Mouse (Mus musculus) hindbrain, embryonic 12.5 days (tissue): ENCODE results near the gene Tfpi. TPM values are rescaled to one million over a fixed set of nuclear protein-coding genes. Genes with fewer than 3 reads are reported as not detected.

Experiments
- ATAC-seq: fragments of 200-750 bp; cut with Nextera tagmentation; 2 replicates; pipeline ENCODE4 v1.8.0; 2017; ENCODE audit warnings: moderate TSS enrichment; ENCODE audit not compliant: low FRiP score
- H3K27ac ChIP-seq: fragments of 300-500 bp; sonication (generic); 2 replicates; pipeline ENCODE4 v1.5.1; 2016; ENCODE audit warnings: mild to moderate bottlenecking
- H3K27me3 ChIP-seq: fragments of 300-500 bp; sonication (generic); 2 replicates; pipeline ENCODE4 v1.6.1; 2016; ENCODE audit warnings: mild to moderate bottlenecking
- H3K36me3 ChIP-seq: fragments of 300-500 bp; sonication (generic); 2 replicates; pipeline ENCODE4 v1.6.1; 2016; ENCODE audit warnings: mild to moderate bottlenecking
- H3K4me1 ChIP-seq: fragments of 300-500 bp; sonication (generic); 2 replicates; pipeline ENCODE4 v1.6.1; 2016
- H3K4me2 ChIP-seq: fragments of 300-500 bp; sonication (generic); replicated peaks from 2 replicates; pipeline ENCODE4 v1.6.1; 2016; ENCODE audit warnings: mild to moderate bottlenecking
- H3K4me3 ChIP-seq: fragments of 300-500 bp; sonication (generic); 2 replicates; pipeline ENCODE4 v1.5.1; 2016; ENCODE audit warnings: mild to moderate bottlenecking
- H3K9ac ChIP-seq: fragments of 300-500 bp; sonication (generic); 2 replicates; pipeline ENCODE4 v1.6.1; 2016; ENCODE audit warnings: mild to moderate bottlenecking, moderate library complexity
- H3K9me3 ChIP-seq: fragments of 300-500 bp; sonication (generic); replicated peaks from 2 replicates; pipeline ENCODE4 v1.6.1; 2016; ENCODE audit warnings: mild to moderate bottlenecking
- WGBS: fragments of 180-500 bp; shearing (Covaris S2); methylation state at CpG from one replicate; pipeline ENCODE4 v1.1.7; 2016; 5-methylcytosine and 5-hydroxymethylcytosine counted together
- polyA plus RNA-seq: library from polyadenylated mRNA; unstranded; fragments of >200 nt; fragmentation: Nextera tagmentation; extraction: Ambion mirVana; gene quantifications from 2 replicates; pipeline ENCODE4 v1.2.1, GENCODE M21; 2016

Gene Tfpi
- polyA plus RNA-seq, 1 experiment from 2014 or later = 18.7 TPM

DNA sequence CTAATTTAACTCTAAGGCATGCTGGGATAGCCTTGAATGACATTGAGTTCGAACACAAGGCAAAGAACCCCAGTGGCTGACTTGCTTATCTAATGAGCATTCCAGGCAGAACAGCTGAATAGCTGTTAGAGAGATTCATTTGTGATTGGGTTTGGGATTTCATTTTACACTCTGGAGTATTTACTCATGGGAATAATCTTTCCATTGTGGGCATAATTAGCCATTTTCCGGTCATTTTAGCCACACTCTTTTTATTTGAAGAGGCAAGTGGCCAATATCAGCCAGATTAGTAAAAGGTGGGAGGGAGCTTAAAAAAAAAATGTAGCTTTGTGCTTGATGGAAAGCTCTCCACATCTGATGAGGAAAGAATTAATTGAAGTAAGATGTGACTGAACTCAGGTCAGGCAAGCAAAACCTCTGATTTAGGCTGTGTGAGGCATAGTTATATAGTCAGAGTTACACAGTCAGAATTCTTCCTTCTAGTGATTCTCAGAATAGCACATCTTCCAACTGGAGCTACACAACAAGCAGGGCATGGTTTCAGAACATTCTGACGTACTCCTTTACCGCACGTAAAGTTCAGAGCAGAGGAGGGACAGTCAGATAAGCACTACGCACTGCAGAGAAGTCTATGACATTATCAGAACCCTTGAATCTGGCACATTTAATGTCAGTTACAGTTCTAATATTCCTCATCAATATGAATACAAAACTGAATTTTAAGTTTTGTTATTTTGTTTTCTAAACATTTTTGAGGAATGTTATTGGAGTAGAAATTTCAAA, 91.5 kb downstream of the Tfpi start:
- H3K27me3 ChIP-seq = no peaks in the 10 kb centered on the region
- H3K9me3 ChIP-seq = no peaks in the 10 kb centered on the region
- H3K9ac ChIP-seq = no peak overlapping the region
- WGBS = 76% methylated on average over 6 of the region's 6 CpGs
- H3K4me2 ChIP-seq = no peak overlapping the region
- no peaks in the 10 kb centered on the region for H3K36me3 ChIP-seq
- no peak overlapping the region for H3K27ac ChIP-seq
- no peak overlapping the region for H3K4me3 ChIP-seq
- no peak for ATAC-seq
- H3K4me1 ChIP-seq = no peaks in the 10 kb centered on the region

DNA sequence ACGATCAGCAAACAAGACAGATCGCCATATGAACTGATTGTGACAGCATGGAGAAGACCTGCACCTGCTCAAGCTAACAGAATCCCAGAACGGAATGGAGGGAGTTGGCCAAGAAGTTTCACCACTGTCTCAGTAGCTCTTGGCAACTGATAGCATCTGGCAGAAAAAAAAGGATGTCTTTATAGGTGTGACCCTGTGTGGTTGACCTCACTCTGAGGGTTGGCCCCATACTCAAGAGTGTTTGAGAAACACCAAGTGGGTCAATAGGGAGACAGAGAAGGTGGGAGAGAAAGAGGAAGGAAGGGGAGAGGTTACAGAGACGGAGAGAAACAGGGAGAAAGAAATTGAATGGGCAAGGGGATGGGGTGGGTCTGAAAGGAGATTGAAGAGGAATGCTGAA, 92.7 kb downstream of the Tfpi start:
- Histone ChIP-seq H3K36me3 (no peaks in the 10 kb centered on the region), H3K9me3 (no peaks in the 10 kb centered on the region), H3K4me1 (no peaks in the 10 kb centered on the region), H3K4me3 (no peak overlapping the region), H3K4me2 (no peak overlapping the region), H3K27ac (no peak overlapping the region), H3K27me3 (no peaks in the 10 kb centered on the region), H3K9ac (no peak overlapping the region)
- WGBS = 87% methylated on average over 4 of the region's 4 CpGs
- ATAC-seq = no peak

Other genes starting within 250 kb of the Tfpi start
- 15.4 and 18.4 TPM in 2 replicates for gene Calcrl, start 51.4 kb downstream of the Tfpi start, polyA plus RNA-seq
- 52.8 and 62.7 TPM in 2 replicates for gene Ctnnd1, start 174.0 kb upstream of the Tfpi start, polyA plus RNA-seq
- gene Btbd18, start 182.3 kb upstream of the Tfpi start, polyA plus RNA-seq = 0.32 and 0.48 TPM in 2 replicates
- gene Selenoh, start 194.0 kb upstream of the Tfpi start, polyA plus RNA-seq = 281 and 304 TPM in 2 replicates
- not detected in 2 replicates for gene Gm28635, start 201.3 kb upstream of the Tfpi start, polyA plus RNA-seq
- gene Med19, start 201.6 kb upstream of the Tfpi start, polyA plus RNA-seq = 49.3 and 50.0 TPM in 2 replicates
- 172 and 181 TPM in 2 replicates for gene Tmx2, start 202.4 kb upstream of the Tfpi start, polyA plus RNA-seq
- 30.0 and 33.8 TPM in 2 replicates for gene Zdhhc5, start 238.4 kb upstream of the Tfpi start, polyA plus RNA-seq